Mouse (Mus musculus): ENCODE results near the gene Rims4. TPM values are rescaled to one million over a fixed set of nuclear protein-coding genes. Genes with fewer than 3 reads are reported as not detected.

Gene Rims4
- total RNA-seq, 2 experiments from 2014 or later: 42.6 to 47.9 TPM

DNA sequence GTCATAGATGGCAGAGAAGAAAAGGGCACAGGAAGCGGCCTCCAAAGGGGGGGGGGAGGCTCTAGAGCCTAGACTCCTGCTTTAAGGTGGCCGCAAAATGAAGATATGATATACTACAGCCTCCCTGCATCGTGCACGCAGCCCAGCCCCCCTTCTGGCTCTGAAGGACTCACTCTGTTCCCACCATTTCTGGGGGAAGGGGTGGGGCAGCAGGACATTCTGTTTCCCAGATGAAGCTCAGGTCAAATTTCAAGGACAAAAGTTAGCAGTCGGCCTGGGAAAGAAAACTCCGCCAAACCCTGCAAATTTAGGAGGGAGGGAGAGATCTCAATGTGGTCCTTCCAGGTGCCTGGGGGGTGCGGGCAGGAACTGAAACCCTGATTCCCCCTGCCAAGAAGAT, 4.8 kb downstream of the Rims4 start:
- DNase-seq (ENCODE audit: extremely low spot score in 1 of 2, low spot score in 1 of 2): no peak

DNA sequence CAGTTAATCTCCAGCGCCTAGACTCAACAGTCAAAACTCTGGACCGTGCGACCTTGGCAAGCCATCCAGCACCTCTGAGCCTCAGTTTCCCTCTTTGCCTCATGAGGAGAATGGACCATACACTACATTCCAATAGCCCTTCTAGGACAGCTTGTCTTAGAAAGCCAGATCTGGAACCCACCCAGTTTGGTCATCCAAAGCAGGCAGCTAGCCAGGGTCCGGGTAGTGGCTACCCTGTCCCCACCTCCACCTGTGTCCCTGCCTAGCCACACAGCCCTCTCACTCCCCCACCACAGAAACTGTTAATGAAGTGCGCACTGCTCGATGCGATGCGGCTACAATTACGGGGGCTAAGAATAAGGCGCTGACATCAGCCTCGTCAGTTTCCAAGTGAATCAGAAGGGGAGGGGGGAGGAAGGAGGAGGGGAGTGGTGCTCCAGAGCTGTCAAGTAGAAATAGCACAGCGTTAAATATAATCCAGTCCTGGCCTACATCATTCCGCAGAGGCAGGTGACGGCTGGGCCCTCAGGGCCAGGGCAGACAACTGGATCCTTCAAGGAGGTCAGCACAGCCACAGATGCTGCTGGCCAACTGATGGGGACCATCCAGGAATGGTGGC, 6.5 kb downstream of the Rims4 start:
- no peak for DNase-seq (ENCODE audit: extremely low spot score in 1 of 2, low spot score in 1 of 2)

GRCm38 (mm10) chr2:163909604-163910003, 8.9 kb downstream of the Rims4 start:
- DNase-seq (ENCODE audit: extremely low spot score in 1 of 2, low spot score in 1 of 2): no peak

- no peak for DNase-seq (ENCODE audit: extremely low spot score in 1 of 2, low spot score in 1 of 2)
Measured at GRCm38 (mm10) chr2:163907131-163907530, 11.4 kb downstream of the Rims4 start.

DNA sequence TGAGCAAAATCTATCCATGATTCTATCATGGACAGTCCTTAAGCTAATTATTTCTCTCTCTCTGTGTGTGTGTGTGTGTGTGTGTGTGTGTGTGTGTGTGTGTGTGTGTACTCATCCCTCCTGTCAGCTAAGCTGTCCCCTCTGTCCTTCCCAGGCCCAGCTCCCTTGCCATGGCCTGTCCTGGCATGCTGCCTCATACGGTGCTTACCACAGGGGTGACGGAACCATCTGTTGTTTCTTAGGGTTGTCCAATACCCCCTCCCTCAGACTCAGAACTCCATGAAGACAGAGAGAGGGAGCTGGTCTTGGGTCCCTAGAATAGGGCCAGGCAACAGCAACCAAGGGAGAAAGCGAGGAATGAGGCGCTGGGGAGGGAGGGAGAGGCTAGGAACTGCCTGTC, 14.2 kb downstream of the Rims4 start:
- DNase-seq (ENCODE audit: extremely low spot score in 1 of 2, low spot score in 1 of 2): no peak

GRCm38 (mm10) chr2:163903461-163903860, 15.0 kb downstream of the Rims4 start:
- DNase-seq (ENCODE audit: extremely low spot score in 1 of 2, low spot score in 1 of 2): no peak

- no peak for DNase-seq (ENCODE audit: extremely low spot score in 1 of 2, low spot score in 1 of 2)
Measured at GRCm38 (mm10) chr2:163902448-163902847, 16.0 kb downstream of the Rims4 start.

DNA sequence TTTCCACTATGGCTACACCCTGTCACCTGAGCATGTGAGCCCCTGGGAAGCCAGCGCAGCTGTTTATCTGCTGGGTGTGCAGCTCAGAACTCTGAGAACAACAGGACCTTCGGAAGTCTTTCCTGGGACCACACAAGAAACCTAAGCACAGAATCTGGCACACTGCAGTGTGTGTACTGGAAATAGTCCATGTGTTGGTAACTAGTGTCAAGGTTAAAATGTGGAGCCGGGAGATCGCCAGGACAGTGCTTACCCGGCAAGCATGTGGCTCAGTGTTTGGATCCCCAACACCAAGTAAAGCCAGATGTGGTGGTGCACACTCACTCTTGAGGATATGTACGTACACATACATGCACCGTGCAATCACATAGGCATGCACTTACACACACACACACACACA, 17.4 kb downstream of the Rims4 start:
- DNase-seq (ENCODE audit: extremely low spot score in 1 of 2, low spot score in 1 of 2): no peak

GRCm38 (mm10) chr2:163899910-163900411, 18.5 kb downstream of the Rims4 start:
- no peak for DNase-seq (ENCODE audit: extremely low spot score in 1 of 2, low spot score in 1 of 2)

GRCm38 (mm10) chr2:163897988-163898535, 20.4 kb downstream of the Rims4 start:
- DNase-seq (ENCODE audit: extremely low spot score in 1 of 2, low spot score in 1 of 2): no peak

- DNase-seq (ENCODE audit: extremely low spot score in 1 of 2, low spot score in 1 of 2): no peak
Measured at GRCm38 (mm10) chr2:163897026-163897425, 21.5 kb downstream of the Rims4 start.

DNA sequence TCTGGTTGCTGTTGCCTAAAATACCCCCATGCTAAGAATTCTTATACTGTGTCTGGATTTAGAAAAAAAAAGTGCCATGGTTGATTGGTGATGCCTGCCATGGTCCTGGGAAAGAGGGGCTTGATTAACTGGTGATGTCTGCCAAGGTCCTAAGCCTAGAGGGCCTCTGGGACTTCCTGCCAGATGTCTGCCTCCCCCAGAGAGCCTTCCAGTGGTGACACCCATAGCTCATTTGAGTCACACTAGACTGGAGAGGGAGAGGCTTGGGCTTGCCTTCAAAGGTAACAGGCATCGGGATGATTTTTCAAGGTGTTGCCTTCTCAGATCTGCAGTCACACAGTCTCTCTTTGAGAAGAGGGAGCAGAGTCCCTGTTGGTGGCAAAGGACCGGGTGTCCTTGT, 23.3 kb downstream of the Rims4 start:
- DNase-seq (ENCODE audit: extremely low spot score in 1 of 2, low spot score in 1 of 2): no peak

- DNase-seq (ENCODE audit: extremely low spot score in 1 of 2, low spot score in 1 of 2): no peak
Measured at GRCm38 (mm10) chr2:163893446-163894370, 24.8 kb downstream of the Rims4 start.

DNA sequence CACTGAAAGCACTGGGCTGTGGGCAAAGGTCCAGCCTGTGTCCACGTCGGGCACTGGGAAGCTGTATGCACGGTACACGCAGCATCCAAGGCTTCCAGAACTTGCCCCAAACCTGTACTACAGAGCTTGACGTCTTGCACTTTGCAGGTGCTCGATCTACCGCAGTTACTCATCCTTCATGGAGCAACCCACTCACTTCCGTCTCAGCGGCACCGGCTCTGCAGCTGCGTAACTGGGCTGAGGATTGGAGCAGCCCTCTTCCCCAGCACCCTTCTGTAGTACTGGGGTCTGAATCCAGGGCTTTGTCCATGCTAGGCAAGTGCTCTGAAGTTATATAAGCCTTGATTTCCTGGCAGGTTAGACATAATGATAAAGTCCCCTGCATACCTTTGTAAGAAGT, 27.2 kb downstream of the Rims4 start:
- DNase-seq (ENCODE audit: extremely low spot score in 1 of 2, low spot score in 1 of 2): no peak

DNA sequence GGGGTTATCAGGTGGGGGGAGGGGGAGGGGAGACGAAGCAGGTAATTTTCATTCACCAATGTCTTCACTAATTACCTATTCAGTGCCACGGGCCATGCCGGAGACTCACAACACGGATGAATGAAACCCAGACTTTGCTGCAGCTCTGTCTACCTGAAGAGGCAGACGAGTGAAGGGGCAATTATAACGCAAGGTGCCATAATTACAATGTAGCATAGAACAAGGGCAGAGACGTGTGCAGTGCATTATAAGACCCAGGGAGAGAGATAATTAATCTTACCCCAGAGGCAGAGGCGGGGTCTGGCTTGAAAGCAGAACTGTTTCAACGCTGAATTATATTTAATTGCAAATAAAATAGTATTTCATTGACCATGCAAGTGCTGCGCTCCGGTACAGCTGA, 27.9 kb downstream of the Rims4 start:
- no peak for DNase-seq (ENCODE audit: extremely low spot score in 1 of 2, low spot score in 1 of 2)

GRCm38 (mm10) chr2:163889411-163889810, 29.1 kb downstream of the Rims4 start:
- no peak for DNase-seq (ENCODE audit: extremely low spot score in 1 of 2, low spot score in 1 of 2)

GRCm38 (mm10) chr2:163882859-163883652, 35.4 kb downstream of the Rims4 start:
- no peak for DNase-seq (ENCODE audit: extremely low spot score in 1 of 2, low spot score in 1 of 2)

- DNase-seq (ENCODE audit: extremely low spot score in 1 of 2, low spot score in 1 of 2): no peak
Measured at GRCm38 (mm10) chr2:163880891-163881290, 37.6 kb downstream of the Rims4 start.

- no peak for DNase-seq (ENCODE audit: extremely low spot score in 1 of 2, low spot score in 1 of 2)
Measured at GRCm38 (mm10) chr2:163876830-163877498, 41.5 kb downstream of the Rims4 start.

DNA sequence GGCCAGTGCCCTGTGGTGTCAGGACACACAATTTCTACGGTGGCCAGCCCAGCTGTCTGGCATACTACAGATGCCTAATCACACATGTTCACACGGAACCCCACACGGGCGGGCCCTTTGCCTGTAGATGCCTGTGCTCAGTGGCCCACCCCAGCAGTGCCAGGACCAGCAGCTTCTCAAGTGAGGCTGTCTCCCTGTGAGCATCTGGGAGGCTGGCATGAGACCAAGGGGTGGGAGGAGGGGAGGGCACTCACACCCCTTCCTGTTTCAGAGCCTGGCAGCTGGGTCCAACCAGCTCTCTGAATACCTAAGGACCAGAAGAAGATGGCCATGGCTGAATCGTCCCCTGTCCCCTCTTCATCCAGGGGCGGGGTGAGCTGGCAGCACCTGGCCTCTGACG, 43.0 kb downstream of the Rims4 start:
- DNase-seq (ENCODE audit: extremely low spot score in 1 of 2, low spot score in 1 of 2): no peak
